18 mouse cellular contexts compared by ENCODE assay signal in the genomic region with DNA sequence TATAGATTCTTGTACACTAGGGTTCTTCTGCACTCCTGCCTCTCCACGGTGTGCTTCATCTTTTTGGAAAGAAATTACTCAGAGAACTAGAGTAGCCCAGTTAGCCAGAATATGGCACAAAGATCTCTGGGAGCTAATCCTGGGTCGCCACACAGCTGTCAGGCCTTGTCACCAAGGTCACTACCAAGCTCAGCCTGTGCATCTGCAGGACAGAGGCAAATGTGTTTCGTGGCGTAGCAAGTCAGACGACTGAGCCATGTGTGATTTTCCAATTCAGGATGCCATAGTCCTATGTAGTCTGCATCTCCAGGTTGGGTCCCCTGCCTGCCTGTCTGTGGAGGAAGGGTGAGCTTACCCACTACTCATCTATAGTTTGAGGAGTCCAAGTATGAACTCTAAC. TPM values are rescaled to one million over a fixed set of nuclear protein-coding genes. Genes with fewer than 3 reads are reported as not detected.
DNase-seq lines count a peak whose midpoint lies in the region; ATAC-seq and TF ChIP-seq lines count a peak whose summit lies in the region.
"Had no signal": no experiment of that assay in that cellular context is flagged by ENCODE, and none has a peak within 500 bp of the region (broad histone marks: within the 10 kb centered on the region; RNA-seq: fewer than 3 reads in every experiment).

No protein-coding gene starts in this region.

- no peak overlapping the region for H3K9ac ChIP-seq in heart, adult 2 months (ENCODE audit: low read depth, low read length)
- no peak overlapping the region for H3K9ac ChIP-seq in lung, embryonic 14.5 days
- H3K9ac ChIP-seq in limb, embryonic 13.5 days: no peak overlapping the region
- H3K9ac ChIP-seq in stomach, embryonic 14.5 days (replicated peaks; ENCODE audit: low read depth, low read length): no peak overlapping the region
- H3K9ac ChIP-seq: embryonic facial prominence, embryonic 13.5 days; forebrain, embryonic 12.5 days; midbrain, embryonic 13.5 days had no signal

- no peak for TF ChIP-seq CTCF in heart, adult 2 months (IDR thresholded peaks at IDR 0.05)
- no peak for TF ChIP-seq CTCF in lung, embryonic 14.5 days (IDR thresholded peaks at IDR 0.05; ENCODE audit: low read depth)
- TF ChIP-seq CTCF in lung, adult 2 months (IDR thresholded peaks at IDR 0.05; ENCODE audit: insufficient read depth, low read length): no peak

- ATAC-seq in lung, embryonic 14.5 days (ENCODE audit: insufficient read depth): no peak
- ATAC-seq in limb, embryonic 13.5 days (ENCODE audit: low FRiP score, low read depth): no peak
- no peak for ATAC-seq in stomach, embryonic 14.5 days (ENCODE audit: insufficient number of reproducible peaks, insufficient read depth, low FRiP score, low read depth)
- ATAC-seq: hindbrain, postnatal 0 days had no signal

- no peak overlapping the region for H3K4me3 ChIP-seq in heart, adult 2 months
- H3K4me3 ChIP-seq in lung, embryonic 14.5 days (ENCODE audit: low read depth, low read length): no peak overlapping the region
- H3K4me3 ChIP-seq in lung, adult 2 months (replicated peaks; ENCODE audit: extremely low read depth, low read depth, low read length): no peak overlapping the region
- H3K4me3 ChIP-seq in limb, embryonic 13.5 days: no peak overlapping the region
- no peak overlapping the region for H3K4me3 ChIP-seq in stomach, embryonic 14.5 days (ENCODE audit: low read depth, low read length)
- H3K4me3 ChIP-seq: embryonic facial prominence, embryonic 13.5 days; forebrain, embryonic 12.5 days; midbrain, embryonic 13.5 days had no signal

- TF ChIP-seq EP300 in heart, adult 2 months (IDR thresholded peaks at IDR 0.05; ENCODE audit: insufficient read depth, low read depth, low read length): no peak

- no peak for TF ChIP-seq POLR2A in heart, adult 2 months (IDR thresholded peaks at IDR 0.05; ENCODE audit: insufficient read depth, low read depth, low read length)
- no peak for TF ChIP-seq POLR2A in lung, adult 2 months (IDR thresholded peaks at IDR 0.05; ENCODE audit: borderline replicate concordance, extremely low read depth, low read depth, low read length)

- 57% methylated on average over 5 of the region's 5 CpGs for WGBS in heart, adult 2 months
- WGBS in lung, embryonic 14.5 days: 39% methylated on average over 5 of the region's 5 CpGs
- WGBS in lung, adult 2 months: 63% methylated on average over 5 of the region's 5 CpGs
- 65% methylated on average over 5 of the region's 5 CpGs for WGBS in limb, embryonic 13.5 days
- WGBS in stomach, embryonic 14.5 days: 36% methylated on average over 5 of the region's 5 CpGs

- peak overlapping the region; percentile 19 for H3K4me2 ChIP-seq in lung, embryonic 14.5 days
- H3K4me2 ChIP-seq in limb, embryonic 13.5 days (replicated peaks): no peak overlapping the region
- H3K4me2 ChIP-seq in stomach, embryonic 14.5 days (replicated peaks; ENCODE audit: low read depth, low read length): 0 out of 2 replicates have a peak overlapping the region, but pooled peaks have one; percentile 32
- H3K4me2 ChIP-seq: embryonic facial prominence, embryonic 13.5 days; forebrain, embryonic 12.5 days; midbrain, embryonic 13.5 days had no signal

- intact Hi-C loops in heart, adult 2 months (cut with DNase I): no loop called here
- intact Hi-C loops in heart, postnatal 14 days (cut with DNase I): no loop called here

- H3K27me3 ChIP-seq in heart, adult 2 months (ENCODE audit: control insufficient read depth, insufficient read depth, low read length): no peaks in the 10 kb centered on the region
- no peaks in the 10 kb centered on the region for H3K27me3 ChIP-seq in lung, embryonic 14.5 days (ENCODE audit: insufficient read depth, low read length)
- no peaks in the 10 kb centered on the region for H3K27me3 ChIP-seq in limb, embryonic 13.5 days
- H3K27me3 ChIP-seq in stomach, embryonic 14.5 days (ENCODE audit: control insufficient read depth, insufficient read depth, low read length): no peaks in the 10 kb centered on the region
- H3K27me3 ChIP-seq: embryonic facial prominence, embryonic 13.5 days had no signal

- DNase-seq in heart, adult 2 months: no peak
- DNase-seq in heart, postnatal 14 days: no peak
- no peak for DNase-seq in lung, embryonic 14.5 days
- DNase-seq in lung, adult 2 months: no peak
- no peak for DNase-seq in right cerebral cortex, postnatal 25 days
- no peak for DNase-seq in embryo, embryonic 10.5 days (ENCODE audit: low spot score)
- DNase-seq: cerebellum, postnatal 25 days; heart, postnatal 10 days; kidney, postnatal 36 days; lung, postnatal 4 days; thymus, adult 2 months had no signal

- no peaks in the 10 kb centered on the region for H3K9me3 ChIP-seq in lung, embryonic 14.5 days (ENCODE audit: low read depth, low read length)
- no peaks in the 10 kb centered on the region for H3K9me3 ChIP-seq in limb, embryonic 13.5 days
- no peaks in the 10 kb centered on the region for H3K9me3 ChIP-seq in stomach, embryonic 14.5 days (ENCODE audit: control insufficient read depth, low read depth, low read length)
- H3K9me3 ChIP-seq: embryonic facial prominence, embryonic 13.5 days; forebrain, embryonic 12.5 days; midbrain, embryonic 13.5 days had no signal

- H3K79me2 ChIP-seq in heart, adult 2 months (replicated peaks; ENCODE audit: control insufficient read depth, insufficient read depth, low read length): no peaks in the 10 kb centered on the region

- H3K36me3 ChIP-seq in heart, adult 2 months (ENCODE audit: control insufficient read depth, insufficient read depth, low read length): no peaks in the 10 kb centered on the region
- H3K36me3 ChIP-seq in lung, embryonic 14.5 days (ENCODE audit: insufficient read depth): peaks cover 46% of the 10 kb centered on the region
- H3K36me3 ChIP-seq in limb, embryonic 13.5 days: peaks cover 72% of the 10 kb centered on the region
- no peaks in the 10 kb centered on the region; the same call in 1 of the 2 replicates for H3K36me3 ChIP-seq in stomach, embryonic 14.5 days (ENCODE audit: control insufficient read depth, insufficient read depth, low read length)
- H3K36me3 ChIP-seq: forebrain, embryonic 12.5 days; midbrain, embryonic 13.5 days had no signal

- H3K4me1 ChIP-seq in heart, adult 2 months (ENCODE audit: control insufficient read depth, insufficient read depth, low read length): peaks cover 15% of the 10 kb centered on the region
- peaks cover 48% of the 10 kb centered on the region for H3K4me1 ChIP-seq in lung, embryonic 14.5 days (ENCODE audit: insufficient read depth)
- peaks cover 7% of the 10 kb centered on the region; the same call in 1 of the 2 replicates for H3K4me1 ChIP-seq in lung, adult 2 months (ENCODE audit: control insufficient read depth, insufficient read depth, low read length)
- H3K4me1 ChIP-seq in limb, embryonic 13.5 days: peaks cover 93% of the 10 kb centered on the region
- peaks cover 63% of the 10 kb centered on the region for H3K4me1 ChIP-seq in stomach, embryonic 14.5 days (ENCODE audit: control insufficient read depth, insufficient read depth, low read length)

- peak overlapping the region; percentile 15; the same call in 1 of the 2 replicates for H3K27ac ChIP-seq in heart, adult 2 months
- H3K27ac ChIP-seq in lung, embryonic 14.5 days (ENCODE audit: low read depth): peak overlapping the region; percentile 85
- peak overlapping the region; percentile 33; the same call in 1 of the 2 replicates for H3K27ac ChIP-seq in limb, embryonic 13.5 days
- H3K27ac ChIP-seq in stomach, embryonic 14.5 days (ENCODE audit: low read length): peak overlapping the region; percentile 94; the same call in 1 of the 2 replicates
- H3K27ac ChIP-seq: embryonic facial prominence, embryonic 13.5 days; forebrain, embryonic 12.5 days; hindbrain, postnatal 0 days; midbrain, embryonic 13.5 days had no signal

RNA-seq across cellular contexts. Expression of gene Oaf, which starts 6.7 kb away (rescaled TPM):
- 10 to 100 TPM in 1 of 2 experiments, 1 to 10 TPM in 1; 6.8 to 11.8 TPM for total RNA-seq in heart, adult 2 months (2021)
- 15.1 and 24.0 TPM in 2 replicates for polyA plus RNA-seq in heart, adult 2 months (2012; rRNA removed)
- 10 to 100 TPM; 13.0 to 14.9 TPM for total RNA-seq in heart, postnatal 14 days (2021)
- 84.5 and 95.4 TPM in 2 replicates for polyA plus RNA-seq in lung, embryonic 14.5 days (2014; fragmentation: Nextera tagmentation; extraction: Ambion mirVana)
- polyA plus RNA-seq in lung, adult 2 months (2012; rRNA removed): 9.2 and 10.1 TPM in 2 replicates
- 103 and 106 TPM in 2 replicates for polyA plus RNA-seq in limb, embryonic 13.5 days (2015; fragmentation: Nextera tagmentation; extraction: Ambion mirVana)
- polyA plus RNA-seq in stomach, embryonic 14.5 days (2014; fragmentation: Nextera tagmentation; extraction: Ambion mirVana): 92.9 and 99.3 TPM in 2 replicates

RNA-seq across cellular contexts. Expression of gene Pou2f3, which starts 22.9 kb away (rescaled TPM):
- not detected for total RNA-seq in heart, adult 2 months (2021)
- polyA plus RNA-seq in heart, adult 2 months (2012; rRNA removed): 0.14 and 0.23 TPM in 2 replicates
- total RNA-seq in heart, postnatal 14 days (2021): not detected
- 0.08 and 0.16 TPM in 2 replicates for polyA plus RNA-seq in lung, embryonic 14.5 days (2014; fragmentation: Nextera tagmentation; extraction: Ambion mirVana)
- 0.07 and 0.46 TPM in 2 replicates for polyA plus RNA-seq in lung, adult 2 months (2012; rRNA removed)
- polyA plus RNA-seq in limb, embryonic 13.5 days (2015; fragmentation: Nextera tagmentation; extraction: Ambion mirVana): 0.74 and 1.1 TPM in 2 replicates
- 0.27 and 0.71 TPM in 2 replicates for polyA plus RNA-seq in stomach, embryonic 14.5 days (2014; fragmentation: Nextera tagmentation; extraction: Ambion mirVana)
- total RNA-seq: granulocyte monocyte progenitor cell, adult 5-6 weeks had no signal
- polyA plus RNA-seq: forebrain, embryonic 12.5 days had no signal

Comparison
In these comparisons a context has a peak if more than half of its experiments do, and no peak if none do; other contexts are left out.
1. H3K27ac ChIP-seq: peak in every context shown above with its lines; median percentile 94 in stomach, embryonic 14.5 days; 85 in lung, embryonic 14.5 days; 33 in limb, embryonic 13.5 days; 15 in heart, adult 2 months.